Mouse (Mus musculus): ENCODE results near the gene Scarb1. TPM values are rescaled to one million over a fixed set of nuclear protein-coding genes. Genes with fewer than 3 reads are reported as not detected.

Gene Scarb1
- polyA plus RNA-seq, 1 experiment, result 59.6 TPM

DNA sequence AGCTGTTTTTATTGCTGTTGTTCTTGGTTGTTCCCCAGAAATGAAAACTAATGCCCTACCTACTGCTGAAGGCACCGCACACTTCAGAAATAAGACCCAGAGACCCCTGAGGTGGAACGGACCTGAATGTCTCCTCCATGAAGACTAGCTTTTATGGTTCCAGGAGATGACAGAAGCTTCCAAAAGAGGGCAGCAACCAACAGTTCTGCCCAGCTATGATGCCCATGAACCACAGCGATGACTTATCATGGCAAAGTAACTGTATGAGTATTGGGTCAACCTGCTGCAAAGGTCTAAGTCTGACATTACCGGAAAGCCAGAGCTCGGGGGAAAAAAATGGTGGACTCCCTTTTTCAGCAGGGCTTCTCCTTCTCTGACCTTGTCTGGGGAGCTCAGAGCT lies 38.0 kb upstream of the Scarb1 start:
- Histone ChIP-seq H3K27ac (ENCODE audit: insufficient read depth, low read length) (no peak overlapping the region), H3K4me3 (ENCODE audit: low read depth, low read length) (no peak overlapping the region), H3K27me3 (ENCODE audit: control insufficient read depth, insufficient read depth, low read length, poor library complexity, severe bottlenecking) (no peaks in the 10 kb centered on the region), H3K9ac (ENCODE audit: low read depth, poor library complexity, severe bottlenecking) (no peak overlapping the region), H3K9me3 (replicated peaks; ENCODE audit: control insufficient read depth, insufficient read depth, low read length, poor library complexity, severe bottlenecking) (peaks cover under 1% of the 10 kb centered on the region; the same call in 1 of the 2 replicates), H3K36me3 (ENCODE audit: control insufficient read depth, insufficient read depth, low read length, poor library complexity, severe bottlenecking) (no peaks in the 10 kb centered on the region), H3K4me1 (ENCODE audit: control insufficient read depth, insufficient read depth, low read length) (no peaks in the 10 kb centered on the region)
- TF ChIP-seq EP300 (IDR thresholded peaks at IDR 0.05; ENCODE audit: insufficient read depth, low read depth, low read length), result no peak
- no peak for TF ChIP-seq POLR2A (IDR thresholded peaks at IDR 0.05; ENCODE audit: insufficient read depth, low read length)
- no peak for TF ChIP-seq CTCF (IDR thresholded peaks at IDR 0.05; ENCODE audit: low read depth, low read length)

DNA sequence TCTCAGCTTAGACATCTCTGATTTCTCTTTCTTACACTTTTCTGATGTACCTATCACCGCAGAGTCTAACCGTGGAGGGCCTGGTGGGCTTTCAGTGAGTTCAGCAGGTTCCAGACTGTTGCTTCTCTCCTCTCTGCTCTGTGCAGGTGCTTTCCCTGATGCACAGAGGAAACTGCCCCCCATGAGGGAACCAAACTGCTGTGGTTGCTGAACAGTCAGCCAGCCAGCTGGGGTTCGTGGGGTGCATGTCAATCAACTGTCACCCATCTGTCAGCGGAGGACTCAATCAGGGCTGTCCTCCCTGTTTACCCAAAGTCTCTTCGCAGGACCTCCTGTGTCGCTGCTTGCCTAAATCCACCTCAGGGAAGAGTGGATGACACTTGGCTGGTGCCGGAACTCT lies 36.3 kb upstream of the Scarb1 start:
- Histone ChIP-seq H3K9me3 (replicated peaks; ENCODE audit: control insufficient read depth, insufficient read depth, low read length, poor library complexity, severe bottlenecking) (peaks cover 3% of the 10 kb centered on the region; the same call in 1 of the 2 replicates), H3K4me3 (ENCODE audit: low read depth, low read length) (no peak overlapping the region), H3K4me1 (ENCODE audit: control insufficient read depth, insufficient read depth, low read length) (no peaks in the 10 kb centered on the region), H3K36me3 (ENCODE audit: control insufficient read depth, insufficient read depth, low read length, poor library complexity, severe bottlenecking) (no peaks in the 10 kb centered on the region), H3K27me3 (ENCODE audit: control insufficient read depth, insufficient read depth, low read length, poor library complexity, severe bottlenecking) (no peaks in the 10 kb centered on the region), H3K27ac (ENCODE audit: insufficient read depth, low read length) (no peak overlapping the region), H3K9ac (ENCODE audit: low read depth, poor library complexity, severe bottlenecking) (no peak overlapping the region)
- TF ChIP-seq POLR2A (IDR thresholded peaks at IDR 0.05; ENCODE audit: insufficient read depth, low read length) (no peak), CTCF (IDR thresholded peaks at IDR 0.05; ENCODE audit: low read depth, low read length) (no peak), EP300 (IDR thresholded peaks at IDR 0.05; ENCODE audit: insufficient read depth, low read depth, low read length) (no peak)

DNA sequence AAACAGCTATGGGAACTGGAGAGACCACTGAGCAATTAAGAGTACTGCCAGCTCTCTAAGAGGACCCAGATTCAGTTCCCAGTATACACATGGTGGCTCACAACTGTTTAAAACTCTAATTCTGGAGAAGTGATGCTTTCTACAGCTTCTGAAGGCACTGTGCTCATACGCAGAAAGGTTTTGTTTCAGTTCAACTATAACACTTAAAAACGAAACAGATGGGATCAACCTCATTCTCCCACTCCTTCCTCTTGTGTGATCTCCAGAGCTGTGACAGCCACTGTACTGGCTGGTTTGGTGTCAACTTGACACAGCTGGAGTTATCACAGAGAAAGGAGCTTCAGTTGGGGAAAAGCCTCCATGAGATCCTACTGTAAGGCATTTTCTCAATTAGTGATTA lies 35.0 kb upstream of the Scarb1 start:
- Histone ChIP-seq H3K9ac (ENCODE audit: low read depth, poor library complexity, severe bottlenecking) (no peak overlapping the region), H3K27ac (ENCODE audit: insufficient read depth, low read length) (no peak overlapping the region), H3K27me3 (ENCODE audit: control insufficient read depth, insufficient read depth, low read length, poor library complexity, severe bottlenecking) (no peaks in the 10 kb centered on the region), H3K36me3 (ENCODE audit: control insufficient read depth, insufficient read depth, low read length, poor library complexity, severe bottlenecking) (no peaks in the 10 kb centered on the region), H3K9me3 (replicated peaks; ENCODE audit: control insufficient read depth, insufficient read depth, low read length, poor library complexity, severe bottlenecking) (peaks cover 3% of the 10 kb centered on the region; the same call in 1 of the 2 replicates), H3K4me1 (ENCODE audit: control insufficient read depth, insufficient read depth, low read length) (no peaks in the 10 kb centered on the region), H3K4me3 (ENCODE audit: low read depth, low read length) (no peak overlapping the region)
- TF ChIP-seq EP300 (IDR thresholded peaks at IDR 0.05; ENCODE audit: insufficient read depth, low read depth, low read length), result no peak
- TF ChIP-seq CTCF (IDR thresholded peaks at IDR 0.05; ENCODE audit: low read depth, low read length), result no peak
- no peak for TF ChIP-seq POLR2A (IDR thresholded peaks at IDR 0.05; ENCODE audit: insufficient read depth, low read length)

DNA sequence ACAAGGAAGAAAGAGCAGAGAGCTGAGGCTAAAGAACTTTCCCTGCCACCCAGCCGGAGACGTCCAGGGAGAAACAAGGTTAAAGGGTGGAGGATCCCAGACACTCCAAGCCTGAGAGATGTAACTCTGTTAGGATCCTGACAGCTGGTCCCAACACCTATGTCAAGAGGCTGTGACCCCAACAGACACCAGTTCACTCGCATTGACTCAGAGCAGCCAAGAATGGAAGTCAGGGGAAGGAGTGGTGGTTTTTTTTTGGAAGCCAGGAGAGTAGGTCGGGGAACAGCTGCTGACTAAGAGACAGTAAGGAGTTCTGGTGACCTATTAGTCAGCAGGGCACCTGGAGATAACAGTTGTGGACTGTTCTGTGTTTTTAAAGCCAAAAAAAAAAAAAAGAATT lies 31.1 kb upstream of the Scarb1 start:
- H3K9me3 ChIP-seq (replicated peaks; ENCODE audit: control insufficient read depth, insufficient read depth, low read length, poor library complexity, severe bottlenecking), result peaks cover 3% of the 10 kb centered on the region; the same call in 1 of the 2 replicates
- no peak overlapping the region for H3K27ac ChIP-seq (ENCODE audit: insufficient read depth, low read length)
- no peaks in the 10 kb centered on the region for H3K27me3 ChIP-seq (ENCODE audit: control insufficient read depth, insufficient read depth, low read length, poor library complexity, severe bottlenecking)
- no peak overlapping the region for H3K4me3 ChIP-seq (ENCODE audit: low read depth, low read length)
- TF ChIP-seq POLR2A (IDR thresholded peaks at IDR 0.05; ENCODE audit: insufficient read depth, low read length) (no peak), EP300 (IDR thresholded peaks at IDR 0.05; ENCODE audit: insufficient read depth, low read depth, low read length) (no peak), CTCF (IDR thresholded peaks at IDR 0.05; ENCODE audit: low read depth, low read length) (no peak)
- no peaks in the 10 kb centered on the region for H3K36me3 ChIP-seq (ENCODE audit: control insufficient read depth, insufficient read depth, low read length, poor library complexity, severe bottlenecking)
- H3K4me1 ChIP-seq (ENCODE audit: control insufficient read depth, insufficient read depth, low read length), result no peaks in the 10 kb centered on the region
- no peak overlapping the region for H3K9ac ChIP-seq (ENCODE audit: low read depth, poor library complexity, severe bottlenecking)

DNA sequence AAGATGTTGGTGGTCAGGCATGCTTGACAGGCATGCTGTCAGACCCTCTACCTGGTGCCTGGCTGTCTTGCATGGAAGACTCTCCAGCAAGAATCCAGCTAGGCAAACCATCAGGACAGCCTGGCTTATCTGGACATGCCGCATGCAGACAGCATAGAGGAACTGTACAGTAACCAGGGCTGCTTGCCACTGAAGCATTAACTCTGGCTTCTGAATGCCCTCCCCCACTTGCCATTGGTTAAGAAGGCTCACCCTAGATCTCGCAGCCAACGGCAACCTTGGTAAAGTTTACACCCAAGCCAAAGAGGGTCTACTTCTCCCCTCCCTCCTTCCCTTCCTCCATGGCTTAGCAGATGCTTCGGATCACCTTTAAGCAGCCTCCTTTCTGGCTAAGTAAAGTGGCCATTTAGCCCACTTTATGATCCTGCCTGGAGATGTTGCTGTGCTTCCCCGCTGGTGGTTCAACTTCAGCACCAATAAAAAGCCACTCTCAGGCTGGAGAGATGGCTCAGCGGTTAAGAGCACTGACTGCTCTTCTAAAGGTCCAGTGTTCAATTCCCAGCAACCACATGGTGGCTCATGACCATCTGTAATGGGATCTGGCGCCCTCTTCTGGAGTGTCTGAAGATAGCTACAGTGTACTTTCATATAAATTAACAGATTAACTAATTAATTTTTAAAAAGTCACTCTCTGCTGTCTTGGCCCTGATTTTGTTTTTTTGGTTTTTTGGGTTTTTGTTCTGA lies 30.2 kb upstream of the Scarb1 start:
- H3K4me1 ChIP-seq (ENCODE audit: control insufficient read depth, insufficient read depth, low read length), result no peaks in the 10 kb centered on the region

DNA sequence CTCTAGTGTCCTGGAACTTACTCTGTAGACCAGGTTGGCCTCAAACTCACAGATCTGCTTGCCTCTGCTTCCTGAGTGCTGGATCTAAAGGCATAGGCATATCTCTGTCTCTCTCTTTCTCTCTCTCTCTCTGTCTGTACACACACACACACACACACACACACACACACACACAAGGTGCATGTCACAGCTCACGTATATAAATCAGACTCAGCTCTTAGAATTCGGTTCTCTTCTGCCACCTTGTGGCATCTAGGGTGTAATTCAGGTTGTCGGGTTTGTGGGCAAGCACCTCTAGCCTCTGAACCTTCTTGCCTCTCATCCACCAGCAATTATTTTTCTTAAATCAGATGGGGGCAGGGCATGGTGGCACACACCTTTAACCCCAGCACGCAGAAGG lies 27.7 kb upstream of the Scarb1 start:
- no peaks in the 10 kb centered on the region for H3K9me3 ChIP-seq (replicated peaks; ENCODE audit: control insufficient read depth, insufficient read depth, low read length, poor library complexity, severe bottlenecking)
- H3K27ac ChIP-seq (ENCODE audit: insufficient read depth, low read length), result no peak overlapping the region
- no peaks in the 10 kb centered on the region for H3K4me1 ChIP-seq (ENCODE audit: control insufficient read depth, insufficient read depth, low read length)
- H3K9ac ChIP-seq (ENCODE audit: low read depth, poor library complexity, severe bottlenecking), result no peak overlapping the region
- no peaks in the 10 kb centered on the region for H3K36me3 ChIP-seq (ENCODE audit: control insufficient read depth, insufficient read depth, low read length, poor library complexity, severe bottlenecking)
- no peak overlapping the region for H3K4me3 ChIP-seq (ENCODE audit: low read depth, low read length)
- no peaks in the 10 kb centered on the region for H3K27me3 ChIP-seq (ENCODE audit: control insufficient read depth, insufficient read depth, low read length, poor library complexity, severe bottlenecking)
- peak; percentile 47 for TF ChIP-seq CTCF (IDR thresholded peaks at IDR 0.05; ENCODE audit: low read depth, low read length)
- TF ChIP-seq POLR2A (IDR thresholded peaks at IDR 0.05; ENCODE audit: insufficient read depth, low read length), result no peak
- no peak for TF ChIP-seq EP300 (IDR thresholded peaks at IDR 0.05; ENCODE audit: insufficient read depth, low read depth, low read length)

More for the DNA sequence above, 30.2 kb upstream of the Scarb1 start:
- H3K27me3 ChIP-seq (ENCODE audit: control insufficient read depth, insufficient read depth, low read length, poor library complexity, severe bottlenecking), result no peaks in the 10 kb centered on the region
- no peak overlapping the region for H3K9ac ChIP-seq (ENCODE audit: low read depth, poor library complexity, severe bottlenecking)
- no peak for TF ChIP-seq EP300 (IDR thresholded peaks at IDR 0.05; ENCODE audit: insufficient read depth, low read depth, low read length)
- peak; percentile 21 for TF ChIP-seq CTCF (IDR thresholded peaks at IDR 0.05; ENCODE audit: low read depth, low read length)
- H3K27ac ChIP-seq (ENCODE audit: insufficient read depth, low read length), result no peak overlapping the region
- peaks cover 3% of the 10 kb centered on the region; the same call in 1 of the 2 replicates for H3K9me3 ChIP-seq (replicated peaks; ENCODE audit: control insufficient read depth, insufficient read depth, low read length, poor library complexity, severe bottlenecking)
- H3K36me3 ChIP-seq (ENCODE audit: control insufficient read depth, insufficient read depth, low read length, poor library complexity, severe bottlenecking), result no peaks in the 10 kb centered on the region
- H3K4me3 ChIP-seq (ENCODE audit: low read depth, low read length), result no peak overlapping the region
